Mouse (Mus musculus) hematopoietic multipotent progenitor cell, adult 10-12 weeks (in vitro differentiated cells): ENCODE data around the gene Nudt17. TPM values are rescaled to one million over a fixed set of nuclear protein-coding genes. Genes with fewer than 3 reads are reported as not detected.

Source experiments
- polyA plus RNA-seq: library from polyadenylated mRNA; stranded (reverse); fragments of >175 nt; gene quantifications from 2 replicates; pipeline ENCODE4 v1.2.3, GENCODE M21; 2012; ENCODE audit warnings: low replicate concordance

Gene Nudt17
- 2.5 and 4.1 TPM in 2 replicates for polyA plus RNA-seq

DNA sequence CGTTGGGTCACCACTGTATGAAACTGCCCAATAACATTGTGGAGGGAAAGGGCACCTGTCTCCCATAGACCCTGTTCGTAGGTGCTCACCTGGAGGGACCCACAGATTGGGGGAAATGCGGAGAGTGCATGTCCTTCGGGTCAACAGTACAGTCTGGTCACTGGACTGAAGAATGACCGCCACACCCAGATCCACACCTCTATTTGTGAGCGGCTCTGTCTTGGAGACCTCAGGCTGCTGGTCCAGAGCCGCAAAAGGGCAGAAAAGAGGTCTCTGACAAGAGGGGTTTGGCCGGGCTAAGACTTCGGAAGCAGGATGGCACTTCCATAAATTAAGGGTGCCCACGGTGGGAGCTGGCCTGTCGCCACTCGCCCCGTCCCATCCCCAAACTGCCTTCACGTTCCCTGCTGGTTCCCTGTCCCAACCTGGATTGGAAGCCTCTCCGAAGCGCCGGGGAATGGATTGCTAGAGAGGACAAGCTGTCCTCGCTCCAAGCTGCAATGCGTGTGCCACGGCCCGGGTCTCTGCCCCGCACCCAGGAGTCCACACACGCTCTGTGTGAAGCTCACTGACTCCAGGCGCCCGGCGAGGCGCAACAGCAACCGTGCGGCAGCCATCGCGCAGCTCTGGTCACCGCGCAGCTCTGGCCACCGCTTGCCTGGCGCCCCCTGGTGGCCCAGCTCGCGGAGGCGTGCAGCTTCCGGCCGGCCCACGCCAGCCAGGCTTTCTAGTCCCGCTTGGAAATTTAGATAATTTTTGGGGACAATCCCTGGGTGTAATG, at the start of gene Nudt17:
TSS of gene Nudt17 (minus strand) at position 660 of the 781 bp plus-strand sequence.

DNA sequence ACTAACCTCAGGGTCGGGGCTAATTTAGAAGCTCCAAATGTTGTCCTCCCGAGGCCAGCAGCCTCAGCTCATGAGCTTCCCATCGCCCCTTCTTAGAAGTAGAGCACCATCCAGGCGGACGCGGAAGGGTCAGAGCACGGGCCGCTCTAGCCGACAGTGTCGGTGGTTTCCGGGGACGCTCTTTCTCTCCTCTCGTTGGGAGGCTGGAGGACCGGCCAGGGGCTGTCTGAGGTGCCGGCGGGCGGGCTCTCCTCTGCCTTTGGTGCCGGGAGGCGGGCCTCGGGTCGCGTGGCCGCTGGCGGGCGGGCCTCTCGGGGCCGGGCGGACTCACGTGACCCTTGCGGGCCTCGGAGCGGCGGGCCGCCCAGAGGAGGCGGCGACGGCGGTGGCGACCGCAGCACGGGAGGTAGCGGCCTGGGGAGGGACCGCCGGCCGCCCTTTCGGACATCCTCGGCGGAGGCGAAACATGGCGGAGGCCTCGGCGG, 19.0 kb upstream of the Nudt17 start, which contains the start of the genes Polr3c and Rnf115:
TSS of gene Polr3c (minus strand) at position 286 of the 485 bp plus-strand sequence.
TSS of gene Rnf115 (plus strand) at position 322 of the 485 bp plus-strand sequence.

DNA sequence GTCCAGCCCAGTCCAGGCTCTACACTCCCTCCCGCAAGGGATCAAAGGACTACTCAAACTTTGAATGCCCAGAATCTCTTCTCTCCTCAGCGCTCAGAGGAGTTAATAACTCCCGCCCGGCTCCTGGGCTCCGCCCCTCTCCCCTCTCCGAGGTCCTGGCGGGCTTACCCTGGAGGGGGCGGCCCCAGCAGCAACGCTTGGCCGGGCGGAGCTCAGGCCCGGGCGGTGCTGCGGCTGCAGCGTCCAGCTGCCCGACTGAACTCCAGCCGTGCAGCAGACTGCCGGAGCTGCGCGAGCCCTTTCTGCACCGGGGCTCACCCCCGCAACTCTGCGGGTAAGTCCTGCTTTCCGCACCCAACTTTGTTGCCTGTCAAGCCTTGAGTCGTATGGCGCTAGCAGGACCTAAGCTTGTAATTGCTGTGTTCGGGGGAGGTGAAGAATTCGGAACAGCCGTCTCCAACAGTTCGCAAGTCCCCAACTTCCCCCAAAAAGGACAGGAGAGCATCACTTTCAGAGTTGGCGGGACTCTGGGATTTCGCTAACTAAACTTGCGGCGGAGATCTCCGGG, 12.1 kb downstream of the Nudt17 start, which contains the start of gene Pias3:
TSS of gene Pias3 (plus strand) at position 187 of the 568 bp plus-strand sequence.

DNA sequence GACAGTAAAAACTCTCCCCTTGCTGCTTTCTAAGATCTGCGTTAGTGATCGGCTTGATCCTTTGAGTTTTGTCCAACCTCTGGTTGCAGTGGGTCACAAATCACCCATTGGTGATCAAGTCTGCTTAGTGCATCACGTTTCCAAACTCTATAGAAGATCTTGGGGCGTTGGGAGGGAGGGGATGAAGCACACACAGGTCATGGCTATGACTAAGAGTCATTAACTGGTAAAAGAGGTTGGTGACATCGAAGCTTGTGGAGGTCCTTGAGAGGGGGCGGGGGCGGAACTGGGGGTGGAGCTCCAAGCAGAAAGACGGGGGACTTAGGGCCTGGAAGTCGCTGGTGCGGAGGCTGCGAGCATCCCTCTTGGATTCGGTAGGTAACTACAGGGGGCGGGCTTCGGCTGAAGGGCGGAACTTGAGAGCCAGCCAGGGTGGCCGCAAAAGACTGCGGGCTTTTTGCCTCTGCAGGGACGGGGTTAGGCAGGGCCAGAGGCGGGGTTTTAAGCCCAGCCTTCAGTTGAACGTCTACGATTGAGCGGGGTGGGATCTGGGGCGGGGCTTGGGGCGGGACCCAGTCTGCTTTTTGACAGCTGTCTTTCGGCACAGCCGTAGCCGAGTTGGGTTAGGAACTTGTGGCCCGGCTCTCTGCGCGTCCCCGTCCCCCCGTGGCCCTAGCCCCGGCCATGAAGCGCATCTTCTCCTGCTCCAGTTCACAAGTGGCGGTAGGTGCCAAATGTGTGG, 38.5 kb downstream of the Nudt17 start, which contains the start of gene Ankrd35:
TSS of gene Ankrd35 (plus strand) at position 405 of the 742 bp plus-strand sequence.

Other genes starting within 250 kb of the Nudt17 start
- gene Hfe2, start 183.4 kb downstream of the Nudt17 start, polyA plus RNA-seq, result 1.5 and 2.1 TPM in 2 replicates
- 34.0 and 55.7 TPM in 2 replicates for gene Txnip, start 150.6 kb downstream of the Nudt17 start, polyA plus RNA-seq
- gene Gm16253, start 131.6 kb downstream of the Nudt17 start, polyA plus RNA-seq, result not detected in 2 replicates
- gene Polr3gl, start 114.4 kb downstream of the Nudt17 start, polyA plus RNA-seq, result 19.9 and 30.0 TPM in 2 replicates
- gene Ankrd34a, start 111.9 kb downstream of the Nudt17 start, polyA plus RNA-seq, result 0.06 and 0.07 TPM in 2 replicates
- gene Lix1l, start 107.4 kb downstream of the Nudt17 start, polyA plus RNA-seq, result 0.42 and 0.54 TPM in 2 replicates
- gene Rbm8a, start 78.6 kb downstream of the Nudt17 start, polyA plus RNA-seq, result 13.2 and 89.9 TPM in 2 replicates
- 3.6 and 5.2 TPM in 2 replicates for gene Pex11b, start 73.2 kb downstream of the Nudt17 start, polyA plus RNA-seq
- gene Gm42957, start 73.1 kb downstream of the Nudt17 start, polyA plus RNA-seq, result 0.11 TPM in 1 of 2 replicates, not detected in the other
- gene Itga10, start 63.0 kb downstream of the Nudt17 start, polyA plus RNA-seq, result 0.09 and 0.31 TPM in 2 replicates
- 0.35 and 0.87 TPM in 2 replicates for gene Ankrd35, start 38.4 kb downstream of the Nudt17 start, polyA plus RNA-seq
- gene Pias3, start 12.2 kb downstream of the Nudt17 start, polyA plus RNA-seq, result 56.0 and 58.8 TPM in 2 replicates
- 6.8 and 7.4 TPM in 2 replicates for gene Polr3c, start 19.1 kb upstream of the Nudt17 start, polyA plus RNA-seq
- 25.0 and 42.4 TPM in 2 replicates for gene Rnf115, start 19.1 kb upstream of the Nudt17 start, polyA plus RNA-seq
- 0.04 TPM in 1 of 2 replicates, not detected in the other for gene Pdzk1, start 120.7 kb upstream of the Nudt17 start, polyA plus RNA-seq
- gene Cd160, start 120.8 kb upstream of the Nudt17 start, polyA plus RNA-seq, result 7.3 and 8.0 TPM in 2 replicates
- 0.09 TPM in 1 of 2 replicates, not detected in the other for gene Gja5, start 196.1 kb upstream of the Nudt17 start, polyA plus RNA-seq
- 1.4 and 2.8 TPM in 2 replicates for gene Gpr89, start 196.8 kb upstream of the Nudt17 start, polyA plus RNA-seq
- 0.02 TPM in 1 of 2 replicates, not detected in the other for gene Gja8, start 217.5 kb upstream of the Nudt17 start, polyA plus RNA-seq